In genomic region chr8:109424004-109424403, GRCm38 (mm10) we compare ENCODE assay signal across 16 mouse cellular contexts.
"Had no signal": no experiment of that assay in that cellular context is flagged by ENCODE, and none has a peak within 500 bp of the region (broad histone marks: within the 10 kb centered on the region; RNA-seq: fewer than 3 reads in every experiment).

No protein-coding gene starts in this region.

- H3K4me3 ChIP-seq: neural tube, embryonic 13.5 days; neural tube, embryonic 15.5 days; stomach, embryonic 15.5 days had no signal

- H3K9me3 ChIP-seq: neural tube, embryonic 13.5 days; neural tube, embryonic 15.5 days; stomach, embryonic 15.5 days had no signal

- H3K9ac ChIP-seq: neural tube, embryonic 13.5 days; neural tube, embryonic 15.5 days; stomach, embryonic 15.5 days had no signal

- H3K36me3 ChIP-seq: neural tube, embryonic 13.5 days; neural tube, embryonic 15.5 days; stomach, embryonic 15.5 days had no signal

- H3K27ac ChIP-seq: neural tube, embryonic 13.5 days; neural tube, embryonic 15.5 days; stomach, embryonic 15.5 days; stomach, postnatal 0 days had no signal

- DNase-seq: retina, postnatal 1 day; right cerebral cortex, adult 18-20 months; right cerebral cortex, postnatal 14 days; right cerebral cortex, postnatal 25 days; right cerebral cortex, postnatal 4 days; spleen, adult 18-20 months; thymus, adult 18-20 months; thymus, adult 2 months; thymus, postnatal 14 days; thymus, postnatal 25 days; thymus, postnatal 36 days; thymus, postnatal 4 days had no signal

- H3K4me1 ChIP-seq: stomach, embryonic 15.5 days had no signal

- H3K27me3 ChIP-seq: neural tube, embryonic 13.5 days; neural tube, embryonic 15.5 days; stomach, embryonic 15.5 days had no signal

- H3K4me2 ChIP-seq: neural tube, embryonic 13.5 days; neural tube, embryonic 15.5 days; stomach, embryonic 15.5 days had no signal
